Comparison of ENCODE assay signal across 21 mouse cellular contexts in genomic region chr11:32767496-32768230, GRCm38 (mm10). TPM values are rescaled to one million over a fixed set of nuclear protein-coding genes. Genes with fewer than 3 reads are reported as not detected.
DNase-seq lines count a peak whose midpoint lies in the region; ATAC-seq and TF ChIP-seq lines count a peak whose summit lies in the region.
"Had no signal": no experiment of that assay in that cellular context is flagged by ENCODE, and none has a peak within 500 bp of the region (broad histone marks: within the 10 kb centered on the region; RNA-seq: fewer than 3 reads in every experiment).

No protein-coding gene starts in this region.

- no peaks in the 10 kb centered on the region for H3K4me1 ChIP-seq in kidney, adult 2 months (ENCODE audit: control insufficient read depth, insufficient read depth, low read length)
- H3K4me1 ChIP-seq: forebrain, embryonic 15.5 days had no signal

- TF ChIP-seq POLR2A in kidney, adult 2 months (IDR thresholded peaks at IDR 0.05; ENCODE audit: low read depth, low read length): no peak

- H3ac ChIP-seq in C2C12 (ENCODE audit: control insufficient read depth, insufficient read length, low read depth): peak overlapping the region; percentile 36

- peak; percentile 9 for DNase-seq in adrenal gland, adult 8-10 months
- no peak for DNase-seq in adrenal gland, adult 18-20 months (ENCODE audit: low spot score in 2 of 2)
- DNase-seq in kidney, adult 2 months: peak; percentile 73
- peak; percentile 61 to 62 for DNase-seq in kidney, postnatal 36 days
- DNase-seq in thymus, postnatal 0 days (ENCODE audit: low spot score): no peak
- no peak for DNase-seq in cerebellum, postnatal 36 days
- DNase-seq: B cell, adult 2 months; cerebellum, postnatal 25 days; gastrocnemius, postnatal 10 days; lung, postnatal 4 days; right cerebral cortex, postnatal 14 days had no signal

- no peak overlapping the region for H3K4me3 ChIP-seq in C2C12 (ENCODE audit: insufficient read depth, poor library complexity, severe bottlenecking)
- no peak overlapping the region for H3K4me3 ChIP-seq in kidney, adult 2 months (ENCODE audit: insufficient read depth, low read depth, low read length)
- H3K4me3 ChIP-seq: forebrain, embryonic 15.5 days; limb, embryonic 13.5 days had no signal

- peaks cover 9% of the 10 kb centered on the region for H3K27me3 ChIP-seq in C2C12 (ENCODE audit: control insufficient read depth, insufficient read depth, insufficient read length)
- H3K27me3 ChIP-seq in kidney, adult 2 months (replicated peaks; ENCODE audit: control insufficient read depth, insufficient read depth, low read length): no peaks in the 10 kb centered on the region
- H3K27me3 ChIP-seq: forebrain, embryonic 15.5 days; limb, embryonic 13.5 days had no signal

- peak overlapping the region; percentile 34; the same call in 1 of the 2 replicates for H3K27ac ChIP-seq in kidney, adult 2 months (ENCODE audit: insufficient read depth, low read depth, low read length)
- H3K27ac ChIP-seq: forebrain, embryonic 15.5 days; limb, embryonic 13.5 days had no signal

- 44% methylated on average over 18 of the region's 18 CpGs for WGBS in kidney, adult 2 months

- ATAC-seq in frontal cortex, adult (ENCODE audit: low TSS enrichment): no peak
- ATAC-seq: forebrain, embryonic 15.5 days; midbrain, embryonic 16.5 days had no signal

- H3K79me2 ChIP-seq in C2C12 (ENCODE audit: control insufficient read depth, insufficient read depth): no peaks in the 10 kb centered on the region

- TF ChIP-seq CTCF in C2C12 (IDR thresholded peaks at IDR 0.05; ENCODE audit: control insufficient read depth, insufficient read depth, insufficient read length): no peak
- no peak for TF ChIP-seq CTCF in kidney, adult 2 months (conservative IDR thresholded peaks at IDR 0.05; ENCODE audit: insufficient read depth, insufficient read length, low read depth, low read length)

- no peaks in the 10 kb centered on the region for H3K79me3 ChIP-seq in C2C12 (ENCODE audit: low read depth)

- H3K36me3 ChIP-seq in C2C12 (ENCODE audit: control insufficient read depth, insufficient read depth): no peaks in the 10 kb centered on the region
- H3K36me3 ChIP-seq in kidney, adult 2 months (ENCODE audit: control insufficient read depth, insufficient read depth, low read length): no peaks in the 10 kb centered on the region
- H3K36me3 ChIP-seq: forebrain, embryonic 15.5 days; G1E; limb, embryonic 13.5 days had no signal

TF ChIP-seq in C2C12, 6 proteins besides CTCF, POLR2A, EP300 and RAD21:
- TF ChIP-seq MAX (IDR thresholded peaks at IDR 0.05) (peak; percentile 50), USF1 (IDR thresholded peaks at IDR 0.05; ENCODE audit: low read depth) (no peak), MYOG (IDR thresholded peaks at IDR 0.05; ENCODE audit: control insufficient read depth, extremely low read depth, insufficient read length) (no peak)

RNA-seq across cellular contexts. Expression of gene Smim23, which starts 56.7 kb away (rescaled TPM):
- total RNA-seq in adrenal gland, adult 8-10 months (2022): not detected
- total RNA-seq in adrenal gland, adult 18-20 months (2021): not detected
- not detected for polyA plus RNA-seq in C2C12 (2012; fragmentation: generic; extraction: Trizol)
- not detected in 2 replicates for polyA plus RNA-seq in kidney, adult 2 months (2012; rRNA removed)
- not detected in 2 replicates for polyA plus RNA-seq in thymus, postnatal 0 days (2015; fragmentation: Nextera tagmentation; extraction: Ambion mirVana)
- total RNA-seq: G1E; gastrocnemius, postnatal 10 days had no signal
- polyA plus RNA-seq: forebrain, embryonic 15.5 days; G1E; heart, embryonic 14.5 days; hindbrain, embryonic 11.5 days; large intestine, adult 2 months; limb, embryonic 13.5 days; liver, embryonic 16.5 days; midbrain, embryonic 16.5 days had no signal

Comparison
In these comparisons a context has a peak if more than half of its experiments do, and no peak if none do; other contexts are left out.
1. DNase-seq: peak in adrenal gland, adult 8-10 months (single experiment), kidney, adult 2 months (single experiment) and kidney, postnatal 36 days (2 of 2); none in adrenal gland, adult 18-20 months (0 of 2), thymus, postnatal 0 days (single experiment) and cerebellum, postnatal 36 days (0 of 2).